In the genomic region with DNA sequence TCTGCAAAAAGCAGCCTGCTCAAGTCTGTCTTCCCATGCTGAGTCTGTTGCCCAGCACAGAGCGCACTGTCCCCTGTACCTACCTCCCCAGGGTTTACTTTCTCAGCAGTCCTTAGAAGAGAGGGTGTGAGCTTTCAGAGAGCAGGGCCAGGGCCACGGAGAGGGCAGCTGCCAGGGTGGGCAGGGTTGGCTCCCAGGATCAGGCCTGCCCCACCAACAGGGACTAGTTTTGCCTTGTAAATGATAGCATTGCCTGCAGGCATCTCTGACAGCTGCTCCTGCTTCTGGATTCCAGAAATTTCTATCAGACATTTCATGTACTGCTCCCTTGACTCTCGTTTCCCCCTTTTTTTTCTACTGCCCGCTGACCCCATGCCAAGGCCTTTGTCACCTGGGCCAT, we compare ENCODE assay signal across 15 mouse cellular contexts. TPM values are rescaled to one million over a fixed set of nuclear protein-coding genes. Genes with fewer than 3 reads are reported as not detected.
DNase-seq lines count a peak whose midpoint lies in the region; ATAC-seq lines count a peak whose summit lies in the region.
"Had no signal": no experiment of that assay in that cellular context is flagged by ENCODE, and none has a peak within 500 bp of the region (broad histone marks: within the 10 kb centered on the region; RNA-seq: fewer than 3 reads in every experiment).

No protein-coding gene starts in this region.

- no peak for ATAC-seq in hindbrain, embryonic 13.5 days (ENCODE audit: low FRiP score)
- no peak for ATAC-seq in hindbrain, embryonic 11.5 days (ENCODE audit: low FRiP score)
- no peak for ATAC-seq in midbrain, embryonic 15.5 days (replicated peaks)
- peak; percentile 16; the same call in 1 of the 2 replicates for ATAC-seq in embryonic facial prominence, embryonic 14.5 days (ENCODE audit: low read depth)
- ATAC-seq in limb, embryonic 15.5 days (ENCODE audit: insufficient number of reproducible peaks, low FRiP score, low TSS enrichment, low read depth) = peak; percentile 58; the same call in 1 of the 2 replicates

- 73% methylated on average over 4 of the region's 4 CpGs for WGBS in hindbrain, embryonic 13.5 days
- 78% methylated on average over 4 of the region's 4 CpGs for WGBS in hindbrain, embryonic 11.5 days
- 86% methylated on average over 4 of the region's 4 CpGs for WGBS in midbrain, embryonic 10.5 days
- WGBS in midbrain, embryonic 15.5 days = 67% methylated on average over 4 of the region's 4 CpGs
- WGBS in embryonic facial prominence, embryonic 14.5 days = 44% methylated on average over 4 of the region's 4 CpGs
- 49% methylated on average over 4 of the region's 4 CpGs for WGBS in limb, embryonic 15.5 days

- H3K27ac ChIP-seq in hindbrain, embryonic 13.5 days = peak overlapping the region; percentile 64
- no peak overlapping the region for H3K27ac ChIP-seq in hindbrain, embryonic 11.5 days (ENCODE audit: low read depth, low read length)
- H3K27ac ChIP-seq in midbrain, embryonic 10.5 days (replicated peaks) = peak overlapping the region; percentile 53; the same call in 1 of the 2 replicates
- no peak overlapping the region for H3K27ac ChIP-seq in midbrain, embryonic 15.5 days
- H3K27ac ChIP-seq in embryonic facial prominence, embryonic 14.5 days (replicated peaks; ENCODE audit: low read depth, low read length) = 0 out of 2 replicates have a peak overlapping the region, but pooled peaks have one; percentile 10
- peak overlapping the region; percentile 78 for H3K27ac ChIP-seq in limb, embryonic 15.5 days

- H3K9ac ChIP-seq in hindbrain, embryonic 13.5 days = no peak overlapping the region
- H3K9ac ChIP-seq in hindbrain, embryonic 11.5 days (ENCODE audit: low read depth, low read length) = no peak overlapping the region
- H3K9ac ChIP-seq in midbrain, embryonic 15.5 days = no peak overlapping the region
- no peak overlapping the region for H3K9ac ChIP-seq in embryonic facial prominence, embryonic 14.5 days (ENCODE audit: low read depth, low read length)
- H3K9ac ChIP-seq in limb, embryonic 15.5 days = no peak overlapping the region

- H3K27me3 ChIP-seq in hindbrain, embryonic 13.5 days = no peaks in the 10 kb centered on the region
- no peaks in the 10 kb centered on the region for H3K27me3 ChIP-seq in hindbrain, embryonic 11.5 days (ENCODE audit: control insufficient read depth, insufficient read depth, low read length)
- H3K27me3 ChIP-seq in midbrain, embryonic 10.5 days (ENCODE audit: low read depth, poor library complexity, severe bottlenecking) = no peaks in the 10 kb centered on the region
- H3K27me3 ChIP-seq in midbrain, embryonic 15.5 days (replicated peaks) = no peaks in the 10 kb centered on the region
- H3K27me3 ChIP-seq in embryonic facial prominence, embryonic 14.5 days (replicated peaks; ENCODE audit: control insufficient read depth, insufficient read depth, low read length) = no peaks in the 10 kb centered on the region
- H3K27me3 ChIP-seq in limb, embryonic 15.5 days = no peaks in the 10 kb centered on the region

- H3K4me2 ChIP-seq in hindbrain, embryonic 13.5 days = no peak overlapping the region
- no peak overlapping the region for H3K4me2 ChIP-seq in hindbrain, embryonic 11.5 days (replicated peaks; ENCODE audit: low read depth, low read length)
- H3K4me2 ChIP-seq in midbrain, embryonic 15.5 days = no peak overlapping the region
- H3K4me2 ChIP-seq in embryonic facial prominence, embryonic 14.5 days (ENCODE audit: low read depth, low read length) = no peak overlapping the region
- H3K4me2 ChIP-seq in limb, embryonic 15.5 days = no peak overlapping the region

- H3K4me1 ChIP-seq in hindbrain, embryonic 13.5 days (replicated peaks) = peaks cover 86% of the 10 kb centered on the region
- peaks cover 17% of the 10 kb centered on the region for H3K4me1 ChIP-seq in hindbrain, embryonic 11.5 days (replicated peaks; ENCODE audit: control insufficient read depth, insufficient read depth, low read length)
- H3K4me1 ChIP-seq in midbrain, embryonic 10.5 days = peaks cover 79% of the 10 kb centered on the region
- peaks cover 38% of the 10 kb centered on the region for H3K4me1 ChIP-seq in midbrain, embryonic 15.5 days
- peaks cover 37% of the 10 kb centered on the region for H3K4me1 ChIP-seq in embryonic facial prominence, embryonic 14.5 days (ENCODE audit: control insufficient read depth, insufficient read depth, low read length)
- H3K4me1 ChIP-seq in limb, embryonic 15.5 days = peaks cover 65% of the 10 kb centered on the region

- H3K9me3 ChIP-seq in hindbrain, embryonic 13.5 days = no peaks in the 10 kb centered on the region
- H3K9me3 ChIP-seq in hindbrain, embryonic 11.5 days (ENCODE audit: control insufficient read depth, low read length) = no peaks in the 10 kb centered on the region
- H3K9me3 ChIP-seq in midbrain, embryonic 10.5 days (replicated peaks) = no peaks in the 10 kb centered on the region
- no peaks in the 10 kb centered on the region for H3K9me3 ChIP-seq in midbrain, embryonic 15.5 days
- H3K9me3 ChIP-seq in embryonic facial prominence, embryonic 14.5 days (ENCODE audit: control insufficient read depth, low read length) = no peaks in the 10 kb centered on the region
- no peaks in the 10 kb centered on the region for H3K9me3 ChIP-seq in limb, embryonic 15.5 days

- no peak for DNase-seq in hindbrain, embryonic 11.5 days (ENCODE audit: low spot score)
- no peak for DNase-seq in midbrain, embryonic 10.5 days (ENCODE audit: low spot score)
- DNase-seq in embryonic facial prominence, embryonic 14.5 days (ENCODE audit: low spot score) = peak; percentile 49
- DNase-seq in left cerebral cortex, adult 9 months (ENCODE audit: low spot score in 2 of 2) = no peak
- DNase-seq: adrenal gland, adult 8-10 months; cerebellum, adult 9-10 months; heart, adult 18-20 months; kidney, adult 8-10 months; kidney, postnatal 4 days; lung, adult 18-20 months; lung, postnatal 14 days; thymus, postnatal 36 days had no signal

- no peaks in the 10 kb centered on the region for H3K36me3 ChIP-seq in hindbrain, embryonic 13.5 days
- H3K36me3 ChIP-seq in hindbrain, embryonic 11.5 days (ENCODE audit: control insufficient read depth, insufficient read depth, low read length) = no peaks in the 10 kb centered on the region
- no peaks in the 10 kb centered on the region for H3K36me3 ChIP-seq in midbrain, embryonic 10.5 days
- H3K36me3 ChIP-seq in midbrain, embryonic 15.5 days (replicated peaks) = no peaks in the 10 kb centered on the region
- no peaks in the 10 kb centered on the region for H3K36me3 ChIP-seq in embryonic facial prominence, embryonic 14.5 days (ENCODE audit: control insufficient read depth, insufficient read depth, low read length)
- H3K36me3 ChIP-seq in limb, embryonic 15.5 days = no peaks in the 10 kb centered on the region

- H3K4me3 ChIP-seq in hindbrain, embryonic 13.5 days = no peak overlapping the region
- H3K4me3 ChIP-seq in hindbrain, embryonic 11.5 days (ENCODE audit: low read depth, low read length) = no peak overlapping the region
- no peak overlapping the region for H3K4me3 ChIP-seq in midbrain, embryonic 10.5 days
- H3K4me3 ChIP-seq in midbrain, embryonic 15.5 days = no peak overlapping the region
- no peak overlapping the region for H3K4me3 ChIP-seq in embryonic facial prominence, embryonic 14.5 days (ENCODE audit: low read depth, low read length)
- H3K4me3 ChIP-seq in limb, embryonic 15.5 days = no peak overlapping the region

RNA-seq across cellular contexts. Expression of a gene that starts 16.8 kb away (rescaled TPM):
- 48.4 and 51.3 TPM in 2 replicates for polyA plus RNA-seq in hindbrain, embryonic 13.5 days (2015; fragmentation: Nextera tagmentation; extraction: Ambion mirVana)
- polyA plus RNA-seq in hindbrain, embryonic 11.5 days (2014; fragmentation: Nextera tagmentation; extraction: Ambion mirVana) = 34.7 and 41.4 TPM in 2 replicates
- 16.6 and 23.2 TPM in 2 replicates for polyA plus RNA-seq in midbrain, embryonic 10.5 days (2016; fragmentation: Nextera tagmentation; extraction: Ambion mirVana)
- 56.9 and 63.6 TPM in 2 replicates for polyA plus RNA-seq in midbrain, embryonic 15.5 days (2015; fragmentation: Nextera tagmentation; extraction: Ambion mirVana)
- polyA plus RNA-seq in embryonic facial prominence, embryonic 14.5 days (2014; fragmentation: Nextera tagmentation; extraction: Ambion mirVana) = 19.9 and 20.2 TPM in 2 replicates
- 7.9 and 10.7 TPM in 2 replicates for polyA plus RNA-seq in limb, embryonic 15.5 days (2015; fragmentation: Nextera tagmentation; extraction: Ambion mirVana)

Comparison
In these comparisons a context has a peak if more than half of its experiments do, and no peak if none do; other contexts are left out.
1. H3K27ac ChIP-seq: peak in hindbrain, embryonic 13.5 days (single experiment), midbrain, embryonic 10.5 days (single experiment), embryonic facial prominence, embryonic 14.5 days (single experiment) and limb, embryonic 15.5 days (single experiment); none in hindbrain, embryonic 11.5 days (single experiment) and midbrain, embryonic 15.5 days (single experiment).
2. ATAC-seq: peak in embryonic facial prominence, embryonic 14.5 days (single experiment) and limb, embryonic 15.5 days (single experiment); none in hindbrain, embryonic 13.5 days (single experiment), hindbrain, embryonic 11.5 days (single experiment) and midbrain, embryonic 15.5 days (single experiment).